Mouse (Mus musculus) left cerebral cortex, postnatal 25 days (tissue): ENCODE measurements at regions not wholly inside any gene's neighbourhood (a gene's known extent, or its start where the extent isn't known, plus 50 kb on each side); places are given as distances from the start of the nearest gene placed in this dataset.

Experiments used
- DNase-seq, 2 experiments: peaks; one replicate each; pipeline ENCODE4 v3.0.0; 2022; ENCODE audit warnings: low spot score in 2 of 2, mixed read lengths in 1 of 2
- intact Hi-C: fragments of 180-260 bp; cut with DNase I; formaldehyde crosslinking; loops from one replicate; pipeline ENCODE4 v1.15.1; 2025

GRCm38 (mm10) chr4:28523343-28523742 is 289.6 kb upstream of the Epha7 start:
- intact Hi-C loops, result no loop called here
- no peak for DNase-seq

GRCm38 (mm10) chr4:28542218-28542617 is 270.7 kb upstream of the Epha7 start:
- DNase-seq, result no peak
- intact Hi-C loops, result no loop called here

- intact Hi-C loops, result no loop called here
These were observed 270.1 kb upstream of the Epha7 start for GRCm38 (mm10) chr4:28542696-28543328.

GRCm38 (mm10) chr4:28548231-28548836 is 264.6 kb upstream of the Epha7 start:
- intact Hi-C loops, result no loop called here
- peak in 1 of 2 experiments; percentile 1 for DNase-seq

More at GRCm38 (mm10) chr4:28542696-28543328, 270.1 kb upstream of the Epha7 start:
- no peak for DNase-seq

- intact Hi-C loops, result no loop called here
These were observed 241.7 kb upstream of the Epha7 start for GRCm38 (mm10) chr4:28571092-28571770.

GRCm38 (mm10) chr4:28588745-28589530 is 224.0 kb upstream of the Epha7 start:
- no peak for DNase-seq
- intact Hi-C loops, result no loop called here

More at GRCm38 (mm10) chr4:28571092-28571770, 241.7 kb upstream of the Epha7 start:
- no peak for DNase-seq
